Mouse (Mus musculus) frontal cortex, adult (tissue): ENCODE results near the gene Sec63.
A peak's percentile ranks its signal among the peaks of the same experiment; 100 is the strongest.

Source experiments
- ATAC-seq: cut with Nextera tagmentation; 2 replicates; pipeline ENCODE4 v1.9.2; 2017; ENCODE audit warnings: mild to moderate bottlenecking, moderate library complexity, mixed read lengths; ENCODE audit not compliant: low TSS enrichment

Sec63 gene

GRCm38 (mm10) chr10:42760999-42761900 is at the start of gene Sec63:
Sec63 (plus strand) TSS chr10:42761496.
- ATAC-seq, result peak; percentile 96

GRCm38 (mm10) chr10:42714676-42715075 is 46.6 kb upstream of the Sec63 start:
- ATAC-seq, result no peak

GRCm38 (mm10) chr10:42715366-42716035 is 45.8 kb upstream of the Sec63 start:
- ATAC-seq, result peak; percentile 13; the same call in 1 of the 2 replicates

- no peak for ATAC-seq
Observed at GRCm38 (mm10) chr10:42722116-42722515, 39.2 kb upstream of the Sec63 start.

GRCm38 (mm10) chr10:42723275-42724232 is 37.7 kb upstream of the Sec63 start:
- ATAC-seq, result no peak

GRCm38 (mm10) chr10:42729607-42730006 is 31.7 kb upstream of the Sec63 start:
- no peak; the same call in 1 of the 2 replicates for ATAC-seq

DNA sequence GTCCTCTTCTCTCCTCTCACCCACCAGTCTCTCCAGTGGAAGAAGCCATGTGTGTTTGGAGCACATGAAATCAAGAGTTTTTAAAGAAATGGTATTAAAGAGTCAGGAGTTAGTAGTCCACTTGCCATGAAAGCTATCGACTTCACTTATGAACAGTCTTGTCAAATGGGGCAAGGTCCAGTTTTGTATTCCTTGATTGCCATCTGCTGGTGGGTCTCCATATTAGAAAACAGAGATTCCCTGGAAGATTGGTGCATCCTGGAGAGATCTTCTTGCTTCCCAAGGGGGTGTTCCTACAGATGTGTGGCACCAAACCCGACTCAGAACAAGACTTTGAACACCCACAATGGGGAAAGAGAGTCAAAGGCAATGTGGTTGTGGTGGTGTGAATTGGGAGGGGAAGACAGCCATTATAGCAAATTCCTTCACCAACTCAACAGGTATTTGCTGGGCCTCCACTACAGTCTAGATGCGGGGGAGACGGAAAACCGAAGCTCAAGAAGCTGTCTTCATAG is 26.7 kb upstream of the Sec63 start:
- ATAC-seq, result no peak

DNA sequence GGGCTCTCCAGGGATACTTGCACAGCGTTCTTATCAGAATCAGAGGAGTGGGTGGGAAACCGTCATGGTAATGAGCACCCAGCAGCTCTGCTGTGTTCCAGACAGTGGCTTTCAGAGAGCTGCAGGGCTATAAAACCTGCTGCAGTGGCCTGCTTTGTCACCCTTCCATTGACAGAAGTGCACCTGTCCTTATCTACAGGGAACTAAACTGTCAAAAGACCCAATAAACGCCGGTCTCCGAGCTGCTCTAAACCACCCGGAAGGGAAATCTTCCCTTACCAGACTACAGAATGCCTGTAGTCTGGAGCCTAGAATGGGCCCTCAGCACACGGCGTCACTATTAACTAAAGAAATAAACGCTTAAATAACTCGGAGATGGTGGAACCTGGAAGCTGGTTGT is 9.5 kb upstream of the Sec63 start:
- no peak for ATAC-seq

GRCm38 (mm10) chr10:42754341-42754740 is 7.0 kb upstream of the Sec63 start:
- ATAC-seq, result no peak

GRCm38 (mm10) chr10:42759741-42760140 is 1.6 kb upstream of the Sec63 start:
- no peak for ATAC-seq

DNA sequence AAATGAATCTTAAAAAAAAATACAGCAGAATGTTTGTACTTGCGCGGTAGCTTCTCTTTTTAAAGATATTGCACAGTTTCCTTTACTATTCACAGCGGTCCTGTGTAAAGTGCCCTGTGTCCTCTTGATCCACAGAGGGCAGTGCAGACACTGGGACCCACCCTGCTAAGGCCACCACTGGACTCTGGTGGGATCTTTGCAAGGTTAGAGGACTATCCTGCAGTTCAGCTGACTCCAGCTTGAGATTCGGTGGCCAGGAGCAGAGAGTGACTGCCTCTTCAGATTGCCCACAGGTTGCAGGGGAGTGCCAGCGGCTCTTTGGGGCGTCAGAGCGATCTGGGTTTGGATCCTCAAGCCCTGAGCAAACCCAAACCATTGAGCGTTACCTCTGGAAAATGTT is 967 bp upstream of the Sec63 start:
- no peak for ATAC-seq

- peak; percentile 8; the same call in 1 of the 2 replicates for ATAC-seq
Observed at GRCm38 (mm10) chr10:42761901-42762669, 789 bp downstream of the Sec63 start.

GRCm38 (mm10) chr10:42762670-42763058 is 1.4 kb downstream of the Sec63 start:
- no peak for ATAC-seq

DNA sequence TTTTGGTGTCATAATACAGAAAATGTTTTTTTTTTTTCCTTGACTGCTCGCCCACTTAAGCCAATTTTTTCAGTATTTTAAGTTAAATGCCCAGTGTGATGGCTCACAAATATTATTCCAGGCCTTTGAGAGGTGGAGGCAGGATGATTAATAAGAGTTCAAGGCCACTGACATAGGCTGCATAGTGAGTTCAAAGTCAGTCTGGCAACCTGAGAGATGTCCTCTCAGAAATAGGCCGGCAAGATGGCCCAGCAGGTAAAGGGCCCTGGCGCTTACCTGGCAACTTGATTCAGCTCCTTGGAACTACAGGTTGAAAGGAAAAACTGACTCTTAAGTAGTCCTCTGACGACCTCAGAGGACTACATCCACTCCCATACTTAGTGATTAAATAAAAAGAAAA is 1.9 kb downstream of the Sec63 start:
- ATAC-seq, result no peak

DNA sequence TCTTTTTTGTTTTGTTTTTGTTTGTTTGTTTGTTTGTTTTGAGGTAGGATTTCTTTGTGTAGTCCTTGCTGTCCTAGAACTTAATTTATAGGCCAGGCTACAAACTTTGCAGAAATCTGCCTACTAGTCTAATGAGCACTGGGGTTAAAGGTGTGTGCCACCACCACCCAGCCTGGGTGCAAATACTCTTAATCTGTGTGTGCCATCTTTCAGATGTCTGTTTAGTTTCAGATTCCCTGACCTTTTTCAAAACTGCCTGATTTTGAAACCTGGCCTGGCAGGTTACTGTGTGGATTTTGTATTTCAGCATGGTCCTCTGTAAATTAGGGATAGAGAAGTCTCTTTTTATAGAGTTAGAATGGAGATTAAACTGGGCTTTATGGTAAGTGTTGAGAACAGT is 4.0 kb downstream of the Sec63 start:
- ATAC-seq, result no peak

DNA sequence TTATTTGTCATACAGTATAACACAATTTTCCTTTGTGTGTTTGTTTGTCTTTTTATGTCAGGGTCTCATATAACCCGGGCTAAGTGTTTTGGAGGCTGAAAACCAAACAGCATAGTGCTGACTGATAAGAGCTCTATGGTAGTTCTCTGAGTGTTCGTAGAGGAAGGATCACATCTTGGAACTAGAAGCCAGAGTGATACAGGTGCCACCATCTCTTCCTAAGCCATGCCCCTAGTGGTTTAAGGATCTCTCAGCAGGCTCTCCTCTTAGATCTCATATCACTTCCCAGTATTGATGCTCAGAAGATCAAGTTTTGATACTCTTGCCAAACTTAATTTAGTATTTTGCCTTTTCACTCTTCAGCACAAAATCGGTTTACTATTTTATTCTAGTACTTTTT is 14.2 kb downstream of the Sec63 start:
- no peak for ATAC-seq

DNA sequence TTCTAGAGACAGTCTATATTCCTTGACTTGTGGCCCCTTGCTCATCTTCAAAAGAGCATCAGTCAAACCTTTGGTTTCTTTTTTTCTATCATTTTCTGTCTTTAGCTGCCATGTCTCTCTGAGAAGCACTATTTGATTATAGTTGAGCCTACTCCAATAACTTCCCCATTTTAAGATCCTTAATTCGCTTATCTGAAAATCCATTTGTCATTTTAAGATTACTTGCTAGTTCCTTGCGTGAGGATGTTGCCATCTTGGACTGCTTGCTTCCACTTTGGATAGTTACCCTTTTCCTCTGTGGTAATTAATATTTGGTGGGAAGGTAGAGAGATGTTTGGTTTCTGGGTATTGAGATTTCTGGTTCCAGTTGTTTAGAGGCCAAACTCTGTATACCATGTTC is 19.5 kb downstream of the Sec63 start:
- ATAC-seq, result no peak

DNA sequence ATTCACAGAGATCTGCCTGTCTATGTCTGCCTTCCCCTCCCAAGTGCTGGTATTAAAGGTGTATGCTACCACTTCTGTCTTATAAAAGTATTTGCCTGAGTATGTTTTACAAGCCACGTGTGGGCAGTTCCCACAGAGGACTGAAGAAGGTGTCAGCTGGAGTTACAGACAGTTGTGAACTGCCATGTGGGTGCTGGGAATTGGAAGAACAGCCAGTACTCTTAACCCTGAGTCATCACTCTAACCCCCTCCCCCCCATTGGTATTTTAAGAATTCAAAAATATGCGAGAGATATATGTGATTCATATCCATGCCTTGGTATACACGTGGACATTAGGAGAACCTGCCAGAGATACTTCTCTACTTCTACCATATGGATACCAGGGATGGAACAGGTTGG is 20.4 kb downstream of the Sec63 start:
- peak; percentile 80 for ATAC-seq

DNA sequence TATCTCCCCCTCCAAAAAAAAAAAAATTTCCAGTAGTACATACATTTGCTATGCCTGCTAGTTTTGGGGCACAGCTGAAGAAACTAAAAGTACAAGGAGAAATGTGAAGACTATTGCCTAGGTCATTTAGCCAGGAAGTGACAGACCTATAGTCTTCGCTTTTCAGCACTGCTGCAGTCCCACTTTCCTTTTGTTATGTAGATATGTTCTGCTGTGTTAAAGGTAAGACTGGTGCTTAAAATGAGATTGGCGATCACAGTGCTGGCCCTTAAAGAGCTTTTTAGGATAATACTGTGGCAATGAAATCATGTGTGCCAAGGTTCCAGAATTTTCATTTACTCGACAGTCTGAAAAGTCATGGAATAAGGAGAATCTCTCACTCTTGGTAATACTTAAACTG is 39.6 kb downstream of the Sec63 start:
- no peak for ATAC-seq

DNA sequence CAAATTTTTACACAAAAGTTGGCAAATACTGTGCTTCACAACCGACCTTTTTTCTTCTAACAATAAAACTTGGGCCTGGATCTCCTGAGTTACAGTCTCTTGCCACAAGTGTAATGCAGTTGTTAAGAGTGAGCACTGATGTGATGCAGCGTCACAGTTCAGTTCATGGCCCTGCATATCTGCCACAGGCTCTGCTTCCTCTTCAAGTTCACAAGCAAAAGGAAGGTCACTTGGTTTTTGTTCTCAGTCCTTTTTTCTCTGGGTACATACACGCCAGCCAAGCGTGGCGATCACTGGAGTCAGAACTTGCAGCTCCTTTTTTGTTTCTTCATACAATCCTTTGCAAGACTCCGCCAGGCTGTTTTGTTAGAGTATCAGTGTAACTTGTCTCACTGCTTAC is 64.6 kb downstream of the Sec63 start:
- ATAC-seq, result no peak

- ATAC-seq, result no peak
Observed at GRCm38 (mm10) chr10:42827155-42827554, 65.9 kb downstream of the Sec63 start.
